Mouse (Mus musculus) embryonic facial prominence, embryonic 11.5 days (tissue): ENCODE measurements at regions not wholly inside any gene's neighbourhood (a gene's known extent, or its start where the extent isn't known, plus 50 kb on each side); places are given as distances from the start of the nearest gene placed in this dataset.

Experiments
- ATAC-seq: fragments of 200-750 bp; cut with Nextera tagmentation; replicated peaks from 2 replicates; pipeline ENCODE4 v1.8.0; 2017; ENCODE audit warnings: low read depth; ENCODE audit not compliant: insufficient number of reproducible peaks, low FRiP score, low TSS enrichment
- DNase-seq: peaks from one replicate; pipeline ENCODE4 v3.0.0-alpha.2; 2015; ENCODE audit warnings: low spot score
- H3K27ac ChIP-seq: fragments of 300-500 bp; sonication (generic); replicated peaks from 2 replicates; pipeline ENCODE4 v1.5.1; 2014; ENCODE audit warnings: mild to moderate bottlenecking, low read depth, low read length, control low read depth
- H3K27me3 ChIP-seq: fragments of 300-500 bp; sonication (generic); 2 replicates; pipeline ENCODE4 v1.6.1; 2014; ENCODE audit warnings: mild to moderate bottlenecking, low read length, moderate library complexity, mixed read lengths; ENCODE audit not compliant: control insufficient read depth, insufficient read depth
- H3K36me3 ChIP-seq: fragments of 300-500 bp; sonication (generic); replicated peaks from 2 replicates; pipeline ENCODE4 v1.6.1; 2014; ENCODE audit warnings: low read depth, mild to moderate bottlenecking, low read length, moderate library complexity, mixed read lengths; ENCODE audit not compliant: control insufficient read depth, insufficient read depth
- H3K4me1 ChIP-seq: fragments of 300-500 bp; sonication (generic); 2 replicates; pipeline ENCODE4 v1.6.1; 2014; ENCODE audit warnings: low read length, mixed read lengths; ENCODE audit not compliant: control insufficient read depth, insufficient read depth
- H3K4me2 ChIP-seq: fragments of 300-500 bp; sonication (generic); 2 replicates; pipeline ENCODE4 v1.6.1; 2014; ENCODE audit warnings: low read depth, mild to moderate bottlenecking, control low read depth, low read length, moderate library complexity
- H3K4me3 ChIP-seq: fragments of 300-500 bp; sonication (generic); 2 replicates; pipeline ENCODE4 v1.5.1; 2014; ENCODE audit warnings: low read depth, low read length, control low read depth
- H3K9ac ChIP-seq: fragments of 300-500 bp; sonication (generic); replicated peaks from 2 replicates; pipeline ENCODE4 v1.6.1; 2014; ENCODE audit warnings: mild to moderate bottlenecking, control low read depth, low read length
- H3K9me3 ChIP-seq: fragments of 300-500 bp; sonication (generic); replicated peaks from 2 replicates; pipeline ENCODE4 v1.6.1; 2016; ENCODE audit warnings: mild to moderate bottlenecking, low read length, inconsistent platforms, mixed read lengths; ENCODE audit not compliant: control insufficient read depth
- WGBS: fragments of 180-500 bp; shearing (Covaris S2); extraction: QIAGEN DNeasy Blood & Tissue Kit; methylation state at CpG from one replicate; pipeline ENCODE4 v1.1.7; 2014; 5-methylcytosine and 5-hydroxymethylcytosine counted together

- Histone ChIP-seq H3K4me1 (no peaks in the 10 kb centered on the region), H3K4me2 (no peak overlapping the region), H3K4me3 (no peak overlapping the region), H3K27me3 (no peaks in the 10 kb centered on the region), H3K9me3 (no peaks in the 10 kb centered on the region), H3K36me3 (no peaks in the 10 kb centered on the region), H3K27ac (no peak overlapping the region), H3K9ac (no peak overlapping the region)
- no peak for ATAC-seq
- DNase-seq = no peak
These were observed 150.3 kb downstream of the Rnf152 start for GRCm38 (mm10) chr1:105206216-105206615.

GRCm38 (mm10) chr1:105199305-105199704 lies 157.2 kb downstream of the Rnf152 start:
- no peak for ATAC-seq
- H3K27me3 ChIP-seq = no peaks in the 10 kb centered on the region
- H3K4me2 ChIP-seq = no peak overlapping the region
- no peaks in the 10 kb centered on the region for H3K9me3 ChIP-seq
- H3K36me3 ChIP-seq = no peaks in the 10 kb centered on the region
- no peak overlapping the region for H3K9ac ChIP-seq
- H3K4me1 ChIP-seq = no peaks in the 10 kb centered on the region
- DNase-seq = no peak
- WGBS = 80% methylated on average over 3 of the region's 3 CpGs
- H3K4me3 ChIP-seq = no peak overlapping the region
- H3K27ac ChIP-seq = no peak overlapping the region

- no peak overlapping the region for H3K9ac ChIP-seq
- H3K27ac ChIP-seq = no peak overlapping the region
- ATAC-seq (no peak), DNase-seq (no peak)
- 96% methylated on average over 3 of the region's 3 CpGs for WGBS
- H3K36me3 ChIP-seq = no peaks in the 10 kb centered on the region
- H3K4me1 ChIP-seq = no peaks in the 10 kb centered on the region
- no peaks in the 10 kb centered on the region for H3K9me3 ChIP-seq
- H3K4me3 ChIP-seq = no peak overlapping the region
- no peaks in the 10 kb centered on the region for H3K27me3 ChIP-seq
- no peak overlapping the region for H3K4me2 ChIP-seq
These were observed 165.4 kb downstream of the Rnf152 start for GRCm38 (mm10) chr1:105191126-105191525.

- ATAC-seq = no peak
- Histone ChIP-seq H3K4me3 (no peak overlapping the region), H3K4me2 (no peak overlapping the region), H3K27me3 (no peaks in the 10 kb centered on the region), H3K9ac (no peak overlapping the region), H3K4me1 (no peaks in the 10 kb centered on the region), H3K27ac (no peak overlapping the region), H3K9me3 (no peaks in the 10 kb centered on the region), H3K36me3 (no peaks in the 10 kb centered on the region)
- DNase-seq = no peak
These were observed 167.6 kb downstream of the Rnf152 start for GRCm38 (mm10) chr1:105188920-105189266.

- no peak for ATAC-seq
- H3K4me2 ChIP-seq = no peak overlapping the region
- H3K27ac ChIP-seq = no peak overlapping the region
- H3K9me3 ChIP-seq = no peaks in the 10 kb centered on the region
- 49% methylated on average over 3 of the region's 3 CpGs for WGBS
- H3K4me3 ChIP-seq = no peak overlapping the region
- no peaks in the 10 kb centered on the region for H3K27me3 ChIP-seq
- no peak overlapping the region for H3K9ac ChIP-seq
- no peak for DNase-seq
- no peaks in the 10 kb centered on the region for H3K36me3 ChIP-seq
- H3K4me1 ChIP-seq = no peaks in the 10 kb centered on the region
These were observed 168.1 kb downstream of the Rnf152 start for GRCm38 (mm10) chr1:105188210-105188919.

- Histone ChIP-seq H3K27me3 (no peaks in the 10 kb centered on the region), H3K4me2 (no peak overlapping the region), H3K9me3 (no peaks in the 10 kb centered on the region), H3K4me1 (no peaks in the 10 kb centered on the region), H3K9ac (no peak overlapping the region), H3K27ac (no peak overlapping the region), H3K4me3 (no peak overlapping the region), H3K36me3 (no peaks in the 10 kb centered on the region)
- ATAC-seq = no peak
- no peak for DNase-seq
- 80% methylated on average over 3 of the region's 3 CpGs for WGBS
These were observed 172.0 kb downstream of the Rnf152 start for GRCm38 (mm10) chr1:105184470-105184869.

GRCm38 (mm10) chr1:105179371-105179823 lies 177.1 kb downstream of the Rnf152 start:
- Histone ChIP-seq H3K9ac (no peak overlapping the region), H3K4me1 (no peaks in the 10 kb centered on the region), H3K4me2 (no peak overlapping the region), H3K4me3 (no peak overlapping the region), H3K36me3 (no peaks in the 10 kb centered on the region), H3K27ac (no peak overlapping the region), H3K27me3 (no peaks in the 10 kb centered on the region), H3K9me3 (no peaks in the 10 kb centered on the region)
- ATAC-seq (peak; percentile 80), DNase-seq (peak; percentile 44)
- 63% methylated on average over 3 of the region's 3 CpGs for WGBS

- 16% methylated on average over 6 of the region's 6 CpGs for WGBS
These were observed 177.7 kb downstream of the Rnf152 start for GRCm38 (mm10) chr1:105178773-105179172.

More at GRCm38 (mm10) chr1:105178773-105179172, 177.7 kb downstream of the Rnf152 start:
- DNase-seq = peak; percentile 20
- Histone ChIP-seq H3K36me3 (no peaks in the 10 kb centered on the region), H3K9me3 (no peaks in the 10 kb centered on the region), H3K4me1 (no peaks in the 10 kb centered on the region), H3K27ac (no peak overlapping the region), H3K9ac (no peak overlapping the region), H3K4me3 (no peak overlapping the region), H3K27me3 (no peaks in the 10 kb centered on the region), H3K4me2 (no peak overlapping the region)
- no peak for ATAC-seq
